Mouse (Mus musculus) heart, adult 8-10 months (tissue): ENCODE results near the gene Slc7a8. TPM values are rescaled to one million over a fixed set of nuclear protein-coding genes. Genes with fewer than 3 reads are reported as not detected.

Experiments used
- DNase-seq: peaks from one replicate; pipeline ENCODE4 v3.0.0; 2022; ENCODE audit warnings: low spot score
- total RNA-seq, 4 experiments: library from RNA; stranded (reverse); gene quantifications; 2 replicates each; pipeline ENCODE4 v1.2.4; 2022

Gene Slc7a8
- total RNA-seq, 4 experiments from 2014 or later = 1.5 to 2.3 (median 2.0) TPM

- DNase-seq = peak; percentile 64
Observed at GRCm38 (mm10) chr14:54701298-54701697, 80.4 kb downstream of the Slc7a8 start.

GRCm38 (mm10) chr14:54699586-54699985, 82.2 kb downstream of the Slc7a8 start:
- no peak for DNase-seq

- DNase-seq = no peak
Observed at GRCm38 (mm10) chr14:54698733-54699132, 83.0 kb downstream of the Slc7a8 start, which contains the start of gene Gm29776. Gene Gm29776, minus strand, starts transcription at chr14:54698833.

- no peak for DNase-seq
Observed at GRCm38 (mm10) chr14:54696752-54697151, 85.0 kb downstream of the Slc7a8 start.

- no peak for DNase-seq
Observed at GRCm38 (mm10) chr14:54695042-54695441, 86.7 kb downstream of the Slc7a8 start.

- DNase-seq = no peak
Observed at GRCm38 (mm10) chr14:54687251-54687650, 94.5 kb downstream of the Slc7a8 start.

- peak; percentile 100 for DNase-seq
Observed at GRCm38 (mm10) chr14:54686522-54687143, 95.1 kb downstream of the Slc7a8 start, which contains the start of gene Acin1. Gene Acin1, minus strand, starts transcription at chr14:54686931.

- DNase-seq = peak; percentile 82
Observed at GRCm38 (mm10) chr14:54686063-54686521, 95.7 kb downstream of the Slc7a8 start, which contains the start of gene 1700123O20Rik. Gene 1700123O20Rik, plus strand, starts transcription at chr14:54686216.

GRCm38 (mm10) chr14:54685471-54685870, 96.3 kb downstream of the Slc7a8 start:
- DNase-seq = no peak

- DNase-seq = no peak
Observed at GRCm38 (mm10) chr14:54682396-54682795, 99.3 kb downstream of the Slc7a8 start.

- DNase-seq = no peak
Observed at GRCm38 (mm10) chr14:54678657-54679304, 103.0 kb downstream of the Slc7a8 start.

GRCm38 (mm10) chr14:54676290-54676689, 105.5 kb downstream of the Slc7a8 start:
- no peak for DNase-seq

- no peak for DNase-seq
Observed at GRCm38 (mm10) chr14:54674317-54674716, 107.4 kb downstream of the Slc7a8 start.

Other genes with a start within 250 kb of the Slc7a8 start
- 1 to 10 TPM; 3.5 to 6.1 (median 4.1) TPM for gene Haus4, start 227.3 kb downstream of the Slc7a8 start, total RNA-seq
- 1 to 10 TPM; 4.6 to 5.2 (median 4.7) TPM for gene Ajuba, start 204.4 kb downstream of the Slc7a8 start, total RNA-seq
- 1 to 10 TPM; 2.7 to 5.8 (median 4.7) TPM for gene 4931414P19Rik, start 176.0 kb downstream of the Slc7a8 start, total RNA-seq
- 100 to 1,000 TPM; 177 to 185 (median 182) TPM for gene Psmb5, start 163.9 kb downstream of the Slc7a8 start, total RNA-seq
- not detected for gene Psmb11, start 160.5 kb downstream of the Slc7a8 start, total RNA-seq
- gene Gm17606, start 141.0 kb downstream of the Slc7a8 start, total RNA-seq = not detected
- gene Cdh24, start 140.6 kb downstream of the Slc7a8 start, total RNA-seq = under 1 TPM; 0.08 to 0.57 (median 0.12) TPM
- 10 to 100 TPM; 12.9 to 15.3 (median 13.3) TPM for gene 1700123O20Rik, start 95.7 kb downstream of the Slc7a8 start, total RNA-seq
- 10 to 100 TPM; 63.8 to 81.1 (median 74.3) TPM for gene Acin1, start 95.0 kb downstream of the Slc7a8 start, total RNA-seq
- not detected for gene Gm29776, start 83.1 kb downstream of the Slc7a8 start, total RNA-seq
- gene Cebpe, start 69.8 kb downstream of the Slc7a8 start, total RNA-seq = not detected
- gene Rnf212b, start 32.2 kb upstream of the Slc7a8 start, total RNA-seq = under 1 TPM in 3 of 4 experiments, not detected in 1; 0.25 to 0.49 (median 0.38) TPM
- 1 to 10 TPM; 6.4 to 9.8 (median 7.5) TPM for gene Homez, start 89.0 kb upstream of the Slc7a8 start, total RNA-seq
- gene Ppp1r3e, start 95.6 kb upstream of the Slc7a8 start, total RNA-seq = 1 to 10 TPM; 2.9 to 4.2 (median 3.3) TPM
- gene Bcl2l2, start 101.4 kb upstream of the Slc7a8 start, total RNA-seq = 10 to 100 TPM; 44.7 to 52.4 (median 45.5) TPM
- 10 to 100 TPM in 1 of 4 experiments, 1 to 10 TPM in 3; 3.4 to 11.8 (median 7.9) TPM for gene Gm20521, start 101.5 kb upstream of the Slc7a8 start, total RNA-seq
- gene Pabpn1, start 110.6 kb upstream of the Slc7a8 start, total RNA-seq = 10 to 100 TPM; 37.3 to 54.4 (median 50.2) TPM
- gene Slc22a17, start 131.2 kb upstream of the Slc7a8 start, total RNA-seq = 1 to 10 TPM; 1.7 to 3.6 (median 2.6) TPM
- 1 to 10 TPM; 1.6 to 2.6 (median 2.2) TPM for gene Efs, start 144.2 kb upstream of the Slc7a8 start, total RNA-seq
- not detected for gene Il25, start 150.7 kb upstream of the Slc7a8 start, total RNA-seq
- 1 to 10 TPM in 1 of 4 experiments, under 1 TPM in 1, not detected in 2; 0.41 to 1.2 TPM for gene Cmtm5, start 154.3 kb upstream of the Slc7a8 start, total RNA-seq
- gene Myh6, start 185.0 kb upstream of the Slc7a8 start, total RNA-seq = over 10,000 TPM; 18,156 to 23,973 (median 22,335) TPM
- not detected for gene Gm17428, start 195.0 kb upstream of the Slc7a8 start, total RNA-seq
- gene Myh7, start 212.7 kb upstream of the Slc7a8 start, total RNA-seq = 1,000 to 10,000 TPM; 1,453 to 2,519 (median 2,136) TPM
- 10 to 100 TPM; 22.3 to 31.5 (median 25.9) TPM for gene Ngdn, start 233.5 kb upstream of the Slc7a8 start, total RNA-seq